ENCODE assay signal across 25 mouse cellular contexts in genomic region chr19:22883154-22883553, GRCm38 (mm10).
DNase-seq lines count a peak whose midpoint lies in the region; ATAC-seq and TF ChIP-seq lines count a peak whose summit lies in the region.
"Had no signal": no experiment of that assay in that cellular context is flagged by ENCODE, and none has a peak within 500 bp of the region (broad histone marks: within the 10 kb centered on the region; RNA-seq: fewer than 3 reads in every experiment).

No protein-coding gene starts in this region.

- H3K27me3 ChIP-seq in cerebellum, adult 2 months (ENCODE audit: control insufficient read depth, insufficient read depth, low read length) = no peaks in the 10 kb centered on the region
- H3K27me3 ChIP-seq in forebrain, embryonic 15.5 days = no peaks in the 10 kb centered on the region
- no peaks in the 10 kb centered on the region for H3K27me3 ChIP-seq in forebrain, embryonic 13.5 days
- H3K27me3 ChIP-seq: heart, embryonic 13.5 days had no signal

- H3K4me1 ChIP-seq in cerebellum, adult 2 months (ENCODE audit: control insufficient read depth, insufficient read depth, low read length) = peaks cover 38% of the 10 kb centered on the region
- H3K4me1 ChIP-seq in forebrain, embryonic 15.5 days = peaks cover 5% of the 10 kb centered on the region; the same call in 1 of the 2 replicates
- 0 out of 2 replicates have a peak, but pooled peaks cover 3% of the 10 kb centered on the region for H3K4me1 ChIP-seq in forebrain, embryonic 13.5 days
- H3K4me1 ChIP-seq: embryonic facial prominence, embryonic 13.5 days; forebrain, embryonic 12.5 days; heart, embryonic 10.5 days had no signal

- intact Hi-C loops in left cerebral cortex, adult 2 months (cut with DNase I) = loop anchor here (10.0 kb wide), 1 partner anchor 248 kb away; no protein-coding TSS in a partner anchor
- intact Hi-C loops in left cerebral cortex, postnatal 36 days (cut with DNase I) = loop anchor here (5.0 to 10.0 kb wide), 2 partner anchors 248 to 331 kb away; no protein-coding TSS in a partner anchor

- no peaks in the 10 kb centered on the region for H3K36me3 ChIP-seq in forebrain, embryonic 15.5 days
- no peaks in the 10 kb centered on the region for H3K36me3 ChIP-seq in forebrain, embryonic 13.5 days (ENCODE audit: poor library complexity, severe bottlenecking)
- H3K36me3 ChIP-seq: embryonic facial prominence, embryonic 10.5 days; embryonic facial prominence, embryonic 13.5 days; forebrain, embryonic 12.5 days; heart, embryonic 10.5 days; heart, embryonic 13.5 days had no signal

- no peak for TF ChIP-seq CTCF in cerebellum, adult 2 months (IDR thresholded peaks at IDR 0.05; ENCODE audit: borderline replicate concordance, insufficient read depth, low read depth, low read length)
- no peak; the same call in 1 of the 2 replicates for TF ChIP-seq CTCF in left cerebral cortex, adult 2 months (IDR thresholded peaks at IDR 0.05)

- no peak overlapping the region for H3K4me3 ChIP-seq in cerebellum, adult 2 months (replicated peaks; ENCODE audit: insufficient read depth, low read depth, low read length)
- H3K4me3 ChIP-seq in forebrain, embryonic 15.5 days = no peak overlapping the region
- H3K4me3 ChIP-seq in forebrain, embryonic 13.5 days = no peak overlapping the region
- no peak overlapping the region for H3K4me3 ChIP-seq in left cerebral cortex, adult 2 months
- H3K4me3 ChIP-seq: erythroblast, embryonic 14.5 days; forebrain, embryonic 12.5 days had no signal

- H3K9ac ChIP-seq in forebrain, embryonic 15.5 days (replicated peaks) = no peak overlapping the region
- no peak overlapping the region for H3K9ac ChIP-seq in forebrain, embryonic 13.5 days
- H3K9ac ChIP-seq: embryonic facial prominence, embryonic 13.5 days; forebrain, embryonic 12.5 days; forebrain, postnatal 0 days; heart, embryonic 13.5 days; hindbrain, embryonic 14.5 days had no signal

- no peak overlapping the region for H3K4me2 ChIP-seq in forebrain, embryonic 15.5 days (replicated peaks)
- no peak overlapping the region for H3K4me2 ChIP-seq in forebrain, embryonic 13.5 days

- DNase-seq in cerebellum, adult 2 months = peak in 1 of 2 experiments; percentile 60
- DNase-seq in cerebellum, adult 8-10 months = no peak
- DNase-seq in left cerebral cortex, adult 2 months (ENCODE audit: extremely low spot score in 1 of 2, low spot score in 2 of 2) = no peak
- DNase-seq in left cerebral cortex, postnatal 36 days (ENCODE audit: low spot score in 2 of 2) = no peak
- DNase-seq: adrenal gland, adult 2 months; adrenal gland, postnatal 14 days; gastrocnemius, adult 2 months; gastrocnemius, postnatal 14 days; heart, adult 18-20 months; heart, postnatal 14 days; heart, postnatal 4 days; kidney, adult 18-20 months had no signal

- no peak for TF ChIP-seq POLR2A in cerebellum, adult 2 months (IDR thresholded peaks at IDR 0.05; ENCODE audit: borderline replicate concordance, insufficient read depth, low read length)

- 45% methylated on average over 7 of the region's 7 CpGs for WGBS in cerebellum, adult 2 months
- 86% methylated on average over 7 of the region's 7 CpGs for WGBS in forebrain, embryonic 15.5 days
- WGBS in forebrain, embryonic 13.5 days = 90% methylated on average over 7 of the region's 7 CpGs

- peak; percentile 21; the same call in 1 of the 2 replicates for ATAC-seq in forebrain, embryonic 15.5 days (replicated peaks)
- no peak for ATAC-seq in forebrain, embryonic 13.5 days
- ATAC-seq: CD4-positive, CD25-positive, alpha-beta regulatory T cell, adult 4 months; inflammation-experienced regulatory T-cells, adult 6 months had no signal

- no peaks in the 10 kb centered on the region for H3K9me3 ChIP-seq in forebrain, embryonic 15.5 days
- no peaks in the 10 kb centered on the region for H3K9me3 ChIP-seq in forebrain, embryonic 13.5 days (replicated peaks)
- H3K9me3 ChIP-seq: embryonic facial prominence, embryonic 10.5 days; embryonic facial prominence, embryonic 13.5 days; forebrain, embryonic 12.5 days; heart, embryonic 10.5 days; heart, embryonic 13.5 days had no signal

- H3K27ac ChIP-seq in cerebellum, adult 2 months (ENCODE audit: insufficient read depth, low read length) = peak overlapping the region; percentile 96
- 0 out of 2 replicates have a peak overlapping the region, but pooled peaks have one; percentile 6 for H3K27ac ChIP-seq in forebrain, embryonic 15.5 days (replicated peaks)
- no peak overlapping the region for H3K27ac ChIP-seq in forebrain, embryonic 13.5 days
- peak overlapping the region; percentile 48 for H3K27ac ChIP-seq in left cerebral cortex, adult 2 months
- H3K27ac ChIP-seq: embryonic facial prominence, embryonic 10.5 days; embryonic facial prominence, embryonic 13.5 days; forebrain, embryonic 12.5 days; gastrocnemius, adult 2 months; heart, embryonic 10.5 days; heart, embryonic 13.5 days; hindbrain, embryonic 14.5 days; hindbrain, postnatal 0 days had no signal
